Mouse (Mus musculus) cortical plate, adult 2 months (tissue): ENCODE data around the gene 1810009A15Rik.

Source experiments
- CTCF ChIP-seq: fragments of 200-500 bp; IDR thresholded peaks from 2 replicates; pipeline ENCODE4 v1.5.1; 2011; ENCODE audit warnings: mild to moderate bottlenecking, control low read depth, low read length; ENCODE audit not compliant: insufficient read depth; ENCODE audit errors: extremely low read depth
- POLR2A ChIP-seq: fragments of 200-500 bp; IDR thresholded peaks from 2 replicates; pipeline ENCODE4 v1.6.1; 2011; ENCODE audit warnings: mild to moderate bottlenecking, low read length, control low read depth; ENCODE audit not compliant: insufficient read depth; ENCODE audit errors: extremely low read depth

GRCm38 (mm10) chr19:8872266-8872840 lies 16.3 kb upstream of the 1810009A15Rik start:
- TF ChIP-seq CTCF (no peak), POLR2A (no peak)
